Mouse (Mus musculus) hindbrain, embryonic 10.5 days (tissue): ENCODE data around the gene Kcnk2. TPM values are rescaled to one million over a fixed set of nuclear protein-coding genes. Genes with fewer than 3 reads are reported as not detected.

Experiments used
- DNase-seq: peaks from one replicate; pipeline ENCODE4 v3.0.0-alpha.2; 2017; ENCODE audit warnings: low spot score
- H3K27ac ChIP-seq: fragments of 300-500 bp; sonication (generic); 2 replicates; pipeline ENCODE4 v1.5.1; 2016; ENCODE audit warnings: mild to moderate bottlenecking, moderate library complexity
- H3K27me3 ChIP-seq: fragments of 300-500 bp; sonication (generic); 2 replicates; pipeline ENCODE4 v1.6.1; 2016; ENCODE audit warnings: mild to moderate bottlenecking; ENCODE audit not compliant: poor library complexity, insufficient read depth, severe bottlenecking
- H3K36me3 ChIP-seq: fragments of 300-500 bp; sonication (generic); 2 replicates; pipeline ENCODE4 v1.6.1; 2016; ENCODE audit warnings: mild to moderate bottlenecking, moderate library complexity
- H3K4me1 ChIP-seq: fragments of 300-500 bp; sonication (generic); replicated peaks from 2 replicates; pipeline ENCODE4 v1.6.1; 2016; ENCODE audit warnings: mild to moderate bottlenecking
- H3K4me3 ChIP-seq: fragments of 300-500 bp; sonication (generic); 2 replicates; pipeline ENCODE4 v1.5.1; 2016; ENCODE audit warnings: mild to moderate bottlenecking, moderate library complexity
- H3K9me3 ChIP-seq: fragments of 300-500 bp; sonication (generic); 2 replicates; pipeline ENCODE4 v1.6.1; 2016; ENCODE audit warnings: mild to moderate bottlenecking, moderate library complexity
- WGBS: fragments of 180-500 bp; shearing (Covaris S2); methylation state at CpG from one replicate; pipeline ENCODE4 v1.1.7; 2016; 5-methylcytosine and 5-hydroxymethylcytosine counted together
- polyA plus RNA-seq: library from polyadenylated mRNA; unstranded; fragments of >200 nt; fragmentation: Nextera tagmentation; extraction: Ambion mirVana; gene quantifications from 2 replicates; pipeline ENCODE4 v1.2.1, GENCODE M21; 2016

Gene Kcnk2
- polyA plus RNA-seq, 1 experiment from 2014 or later = 3.2 TPM

GRCm38 (mm10) chr1:189341381-189341917, 60.6 kb downstream of the Kcnk2 start:
- H3K27ac ChIP-seq = no peak overlapping the region
- no peak for DNase-seq
- H3K36me3 ChIP-seq = no peaks in the 10 kb centered on the region
- no peaks in the 10 kb centered on the region for H3K9me3 ChIP-seq
- whole genome bisulfite sequencing = 46% methylated on average over 4 of the region's 4 CpGs
- peaks cover 52% of the 10 kb centered on the region for H3K27me3 ChIP-seq
- H3K4me1 ChIP-seq = peaks cover 15% of the 10 kb centered on the region
- no peak overlapping the region for H3K4me3 ChIP-seq

- no peak for DNase-seq
- no peak overlapping the region for H3K27ac ChIP-seq
- H3K27me3 ChIP-seq = no peaks in the 10 kb centered on the region
- no peaks in the 10 kb centered on the region for H3K9me3 ChIP-seq
- no peak overlapping the region for H3K4me3 ChIP-seq
- no peaks in the 10 kb centered on the region for H3K4me1 ChIP-seq
- 66% methylated on average over 2 of the region's 2 CpGs for WGBS
- H3K36me3 ChIP-seq = no peaks in the 10 kb centered on the region
Observed at GRCm38 (mm10) chr1:189315896-189316295, 86.2 kb downstream of the Kcnk2 start.

GRCm38 (mm10) chr1:189314495-189314894, 87.6 kb downstream of the Kcnk2 start:
- no peaks in the 10 kb centered on the region for H3K36me3 ChIP-seq
- H3K9me3 ChIP-seq = no peaks in the 10 kb centered on the region
- DNase-seq = no peak
- no peaks in the 10 kb centered on the region for H3K27me3 ChIP-seq
- no peak overlapping the region for H3K27ac ChIP-seq
- H3K4me1 ChIP-seq = 0 out of 2 replicates have a peak, but pooled peaks cover 3% of the 10 kb centered on the region
- WGBS = 78% methylated on average over 6 of the region's 6 CpGs
- H3K4me3 ChIP-seq = no peak overlapping the region

GRCm38 (mm10) chr1:189313750-189314149, 88.3 kb downstream of the Kcnk2 start:
- WGBS = 77% methylated on average over 7 of the region's 7 CpGs
- DNase-seq = no peak
- no peak overlapping the region for H3K4me3 ChIP-seq
- H3K4me1 ChIP-seq = 0 out of 2 replicates have a peak, but pooled peaks cover 3% of the 10 kb centered on the region
- H3K27ac ChIP-seq = no peak overlapping the region
- H3K9me3 ChIP-seq = no peaks in the 10 kb centered on the region
- no peaks in the 10 kb centered on the region for H3K36me3 ChIP-seq
- no peaks in the 10 kb centered on the region for H3K27me3 ChIP-seq

DNA sequence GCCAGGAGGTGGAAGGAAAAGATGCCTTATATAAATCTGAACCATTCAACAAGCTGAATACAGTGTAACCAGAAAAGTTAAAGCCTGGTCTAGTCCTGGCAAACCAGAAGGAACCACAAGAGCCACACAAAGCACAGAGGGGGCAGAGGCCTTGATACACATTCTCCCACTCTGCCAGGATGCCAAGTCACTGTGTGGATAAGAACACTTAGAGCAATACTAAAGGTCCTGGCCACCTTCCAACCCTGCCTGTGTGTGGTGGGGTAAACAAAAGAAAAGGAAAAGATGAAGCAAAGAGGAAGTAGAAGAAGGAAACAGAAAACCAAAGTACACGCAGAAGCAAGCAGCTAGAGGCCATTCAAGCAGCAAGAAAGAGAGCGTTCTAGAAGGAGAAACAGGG, 91.9 kb downstream of the Kcnk2 start:
- Histone ChIP-seq H3K4me3 (no peak overlapping the region), H3K9me3 (no peaks in the 10 kb centered on the region), H3K4me1 (peaks cover 7% of the 10 kb centered on the region), H3K36me3 (no peaks in the 10 kb centered on the region), H3K27me3 (no peaks in the 10 kb centered on the region), H3K27ac (no peak overlapping the region)
- 97% methylated on average over 2 of the region's 2 CpGs for WGBS
- no peak for DNase-seq

GRCm38 (mm10) chr1:189304988-189305522, 97.0 kb downstream of the Kcnk2 start:
- Histone ChIP-seq H3K36me3 (no peaks in the 10 kb centered on the region), H3K27me3 (no peaks in the 10 kb centered on the region), H3K4me1 (peaks cover 10% of the 10 kb centered on the region), H3K9me3 (no peaks in the 10 kb centered on the region), H3K27ac (peak overlapping the region; percentile 26; the same call in 1 of the 2 replicates), H3K4me3 (no peak overlapping the region)
- WGBS = 73% methylated on average over 8 of the region's 8 CpGs
- DNase-seq = no peak

DNA sequence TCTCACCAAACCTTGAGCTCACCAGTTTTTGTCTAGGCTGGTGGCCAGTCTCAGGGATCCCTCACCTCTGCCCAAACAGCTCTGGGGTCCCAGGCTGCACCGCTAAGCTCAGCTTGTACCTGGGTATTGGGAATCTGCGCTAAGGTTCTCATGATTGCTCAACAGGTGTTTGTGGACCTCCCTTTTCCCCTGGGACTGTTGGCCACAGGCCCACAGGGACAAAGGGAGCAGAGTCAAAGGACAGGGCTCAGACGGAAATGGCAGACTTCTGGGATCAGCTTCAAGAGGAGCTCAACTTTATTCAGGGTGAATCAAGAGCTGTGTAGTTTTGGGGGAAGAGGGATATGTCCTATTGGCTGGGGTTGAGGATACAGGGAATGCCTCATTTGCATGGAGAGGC, 99.1 kb downstream of the Kcnk2 start:
- 83% methylated on average over 3 of the region's 3 CpGs for WGBS
- peaks cover 4% of the 10 kb centered on the region; the same call in 1 of the 2 replicates for H3K9me3 ChIP-seq
- no peak overlapping the region for H3K27ac ChIP-seq

GRCm38 (mm10) chr1:189293679-189294406, 108.2 kb downstream of the Kcnk2 start:
- Histone ChIP-seq H3K4me3 (no peak overlapping the region), H3K27ac (no peak overlapping the region), H3K27me3 (no peaks in the 10 kb centered on the region), H3K36me3 (no peaks in the 10 kb centered on the region), H3K9me3 (no peaks in the 10 kb centered on the region), H3K4me1 (peaks cover 5% of the 10 kb centered on the region)
- WGBS = 91% methylated on average over 12 of the region's 12 CpGs
- DNase-seq = no peak

More for the DNA sequence above, 99.1 kb downstream of the Kcnk2 start:
- no peak for DNase-seq
- no peak overlapping the region for H3K4me3 ChIP-seq
- no peaks in the 10 kb centered on the region for H3K36me3 ChIP-seq
- no peaks in the 10 kb centered on the region for H3K27me3 ChIP-seq
- peaks cover 7% of the 10 kb centered on the region for H3K4me1 ChIP-seq

GRCm38 (mm10) chr1:189290885-189291284, 111.2 kb downstream of the Kcnk2 start:
- no peaks in the 10 kb centered on the region for H3K9me3 ChIP-seq
- no peaks in the 10 kb centered on the region for H3K36me3 ChIP-seq
- DNase-seq = no peak
- no peak overlapping the region for H3K4me3 ChIP-seq
- 52% methylated on average over 3 of the region's 3 CpGs for WGBS
- no peak overlapping the region for H3K27ac ChIP-seq
- H3K4me1 ChIP-seq = peaks cover 5% of the 10 kb centered on the region
- H3K27me3 ChIP-seq = no peaks in the 10 kb centered on the region

DNA sequence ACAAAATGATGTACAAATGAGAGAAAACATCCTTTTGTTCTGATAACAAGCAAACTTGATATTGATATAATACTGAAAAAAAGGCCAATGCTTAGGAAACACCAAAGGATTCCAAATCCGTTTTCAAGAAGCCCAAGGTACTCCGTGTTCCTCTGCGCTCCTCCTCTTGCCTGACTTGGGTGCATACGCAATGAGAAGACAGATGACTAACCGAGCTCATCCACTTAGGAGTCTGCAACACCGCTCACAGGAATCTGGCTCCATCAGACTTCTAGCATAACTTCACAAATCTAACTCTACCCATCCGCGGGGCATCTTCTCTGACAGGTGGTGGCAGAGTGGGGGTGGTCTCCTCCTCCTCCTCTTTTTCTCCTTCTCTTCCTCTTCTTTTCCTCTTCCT, 113.1 kb downstream of the Kcnk2 start:
- Histone ChIP-seq H3K9me3 (no peaks in the 10 kb centered on the region), H3K27ac (no peak overlapping the region), H3K4me1 (peaks cover 5% of the 10 kb centered on the region), H3K27me3 (no peaks in the 10 kb centered on the region), H3K36me3 (no peaks in the 10 kb centered on the region), H3K4me3 (no peak overlapping the region)
- 82% methylated on average over 8 of the region's 8 CpGs for WGBS
- DNase-seq = no peak

GRCm38 (mm10) chr1:189272281-189272680, 129.8 kb downstream of the Kcnk2 start:
- no peaks in the 10 kb centered on the region for H3K9me3 ChIP-seq
- no peak overlapping the region for H3K27ac ChIP-seq
- no peaks in the 10 kb centered on the region for H3K27me3 ChIP-seq
- H3K36me3 ChIP-seq = no peaks in the 10 kb centered on the region
- no peak for DNase-seq
- H3K4me3 ChIP-seq = no peak overlapping the region
- H3K4me1 ChIP-seq = no peaks in the 10 kb centered on the region
- 94% methylated on average over 2 of the region's 2 CpGs for WGBS

GRCm38 (mm10) chr1:189253631-189254030, 148.4 kb downstream of the Kcnk2 start:
- H3K36me3 ChIP-seq = no peaks in the 10 kb centered on the region
- no peak overlapping the region for H3K27ac ChIP-seq
- DNase-seq = no peak

GRCm38 (mm10) chr1:189253207-189253606, 148.9 kb downstream of the Kcnk2 start:
- Histone ChIP-seq H3K27me3 (no peaks in the 10 kb centered on the region), H3K27ac (no peak overlapping the region), H3K4me3 (no peak overlapping the region), H3K9me3 (no peaks in the 10 kb centered on the region), H3K36me3 (no peaks in the 10 kb centered on the region), H3K4me1 (0 out of 2 replicates have a peak, but pooled peaks cover 6% of the 10 kb centered on the region)
- WGBS = 59% methylated on average over 3 of the region's 3 CpGs
- DNase-seq = no peak

More at GRCm38 (mm10) chr1:189253631-189254030, 148.4 kb downstream of the Kcnk2 start:
- Histone ChIP-seq H3K27me3 (no peaks in the 10 kb centered on the region), H3K9me3 (no peaks in the 10 kb centered on the region), H3K4me1 (0 out of 2 replicates have a peak, but pooled peaks cover 6% of the 10 kb centered on the region), H3K4me3 (no peak overlapping the region)
